ENCODE assay signal across 37 mouse cellular contexts in the genomic region with DNA sequence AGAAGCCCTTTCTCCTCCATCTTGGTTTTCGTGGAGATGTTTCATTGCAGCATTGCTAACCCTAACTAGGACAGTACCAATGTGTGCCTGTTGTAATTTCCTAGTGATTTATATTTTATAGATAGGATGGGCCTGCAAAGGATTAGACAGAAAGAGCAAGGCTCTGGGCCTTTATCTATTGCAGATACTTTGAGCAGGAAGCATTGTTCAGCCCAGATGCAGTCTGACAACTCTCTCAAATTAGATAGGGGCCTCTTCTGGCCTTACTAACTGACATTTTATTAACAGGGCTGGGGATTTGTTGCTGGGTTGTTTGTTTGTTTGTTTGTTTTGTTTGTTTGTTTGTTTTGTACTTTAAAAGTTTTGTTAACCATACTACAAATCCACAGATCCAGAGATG. TPM values are rescaled to one million over a fixed set of nuclear protein-coding genes. Genes with fewer than 3 reads are reported as not detected.
"Had no signal": no experiment of that assay in that cellular context is flagged by ENCODE, and none has a peak within 500 bp of the region (broad histone marks: within the 10 kb centered on the region; RNA-seq: fewer than 3 reads in every experiment).

No protein-coding gene starts in this region.

- H3K36me3 ChIP-seq: limb, embryonic 12.5 days; limb, embryonic 13.5 days; limb, embryonic 15.5 days; liver, embryonic 12.5 days; liver, embryonic 13.5 days; liver, embryonic 15.5 days; lung, embryonic 15.5 days; midbrain, embryonic 10.5 days; midbrain, embryonic 12.5 days; midbrain, embryonic 13.5 days; midbrain, embryonic 15.5 days; neural tube, embryonic 12.5 days had no signal

- H3K9ac ChIP-seq: limb, embryonic 12.5 days; limb, embryonic 13.5 days; limb, embryonic 15.5 days; liver, embryonic 12.5 days; liver, embryonic 13.5 days; liver, embryonic 14.5 days; liver, embryonic 15.5 days; liver, postnatal 0 days; lung, embryonic 14.5 days; lung, embryonic 15.5 days; midbrain, embryonic 12.5 days; midbrain, embryonic 13.5 days; midbrain, embryonic 15.5 days; neural tube, embryonic 12.5 days had no signal

- H3K27ac ChIP-seq: limb, embryonic 10.5 days; limb, embryonic 12.5 days; limb, embryonic 13.5 days; limb, embryonic 15.5 days; liver, embryonic 12.5 days; liver, embryonic 13.5 days; liver, embryonic 14.5 days; liver, embryonic 15.5 days; lung, embryonic 15.5 days; macrophage; midbrain, embryonic 10.5 days; midbrain, embryonic 12.5 days; midbrain, embryonic 13.5 days; midbrain, embryonic 15.5 days; neural tube, embryonic 12.5 days had no signal

- H3K4me1 ChIP-seq: megakaryocyte, embryonic 14.5 days; midbrain, embryonic 12.5 days; midbrain, embryonic 13.5 days; midbrain, embryonic 15.5 days had no signal

- H3K9me3 ChIP-seq: limb, embryonic 10.5 days; limb, embryonic 12.5 days; limb, embryonic 13.5 days; limb, embryonic 15.5 days; liver, embryonic 12.5 days; liver, embryonic 13.5 days; liver, embryonic 15.5 days; lung, embryonic 15.5 days; midbrain, embryonic 10.5 days; midbrain, embryonic 12.5 days; midbrain, embryonic 13.5 days; midbrain, embryonic 15.5 days; neural tube, embryonic 12.5 days had no signal

- H3K4me3 ChIP-seq: limb, embryonic 10.5 days; limb, embryonic 12.5 days; limb, embryonic 13.5 days; limb, embryonic 15.5 days; liver, embryonic 12.5 days; liver, embryonic 13.5 days; liver, embryonic 15.5 days; lung, embryonic 15.5 days; megakaryocyte, embryonic 14.5 days; midbrain, embryonic 10.5 days; midbrain, embryonic 12.5 days; midbrain, embryonic 13.5 days; midbrain, embryonic 15.5 days; myocyte; neural tube, embryonic 12.5 days had no signal

- H3K27me3 ChIP-seq: limb, embryonic 12.5 days; limb, embryonic 13.5 days; limb, embryonic 15.5 days; liver, embryonic 12.5 days; liver, embryonic 13.5 days; liver, embryonic 15.5 days; lung, embryonic 15.5 days; midbrain, embryonic 12.5 days; midbrain, embryonic 13.5 days; midbrain, embryonic 15.5 days had no signal

- DNase-seq: left cerebral cortex, postnatal 4 days; liver; liver, embryonic 13.5 days; liver, postnatal 0 days; lung, adult 18-20 months; lung, adult 2 months; lung, embryonic 14.5 days; lung, postnatal 10 days; lung, postnatal 14 days; lung, postnatal 36 days; lung, postnatal 4 days; midbrain, embryonic 14.5 days had no signal

RNA-seq across cellular contexts. Expression of a gene that starts 25.4 kb away (rescaled TPM):
- total RNA-seq: left cerebral cortex, adult 8-10 months; left cerebral cortex, postnatal 14 days; left cerebral cortex, postnatal 25 days; left cerebral cortex, postnatal 36 days; megakaryocyte-erythroid progenitor cell, adult 5-6 weeks; midbrain, postnatal 0 days; monocyte, adult 5-6 weeks had no signal

RNA-seq across cellular contexts. Expression of a gene that starts 30.5 kb away (rescaled TPM):
- total RNA-seq: megakaryocyte-erythroid progenitor cell, adult 5-6 weeks had no signal

RNA-seq across cellular contexts. Expression of a gene that starts 54.2 kb away (rescaled TPM):
- total RNA-seq: liver, adult 2 months; megakaryocyte progenitor cell, adult 5-6 weeks; megakaryocyte-erythroid progenitor cell, adult 5-6 weeks; monocyte, adult 5-6 weeks had no signal
